Mouse (Mus musculus) central nervous system, embryonic 14 days (tissue): Measurements from ENCODE around the gene Nutf2. TPM values are rescaled to one million over a fixed set of nuclear protein-coding genes. Genes with fewer than 3 reads are reported as not detected.

ENCODE experiments used
- polyA plus RNA-seq: library from polyadenylated mRNA; depleted of rRNA; stranded (reverse); fragments of >200 nt; gene quantifications from 2 replicates; pipeline ENCODE4 v1.2.3, GENCODE M21; 2012; rRNA removed

Gene Nutf2
- 236 and 293 TPM in 2 replicates for polyA plus RNA-seq

GRCm38 (mm10) chr8:105860143-105860981 is at the start of gene Nutf2:
TSS of gene Nutf2 (plus strand) at chr8:105860580.

GRCm38 (mm10) chr8:105826861-105827848 is 33.2 kb upstream of the Nutf2 start, which contains the start of the genes Ranbp10 and Tsnaxip1:
TSS of gene Ranbp10 (minus strand) at chr8:105827350.
TSS of gene Tsnaxip1 (plus strand) at chr8:105827731.

DNA sequence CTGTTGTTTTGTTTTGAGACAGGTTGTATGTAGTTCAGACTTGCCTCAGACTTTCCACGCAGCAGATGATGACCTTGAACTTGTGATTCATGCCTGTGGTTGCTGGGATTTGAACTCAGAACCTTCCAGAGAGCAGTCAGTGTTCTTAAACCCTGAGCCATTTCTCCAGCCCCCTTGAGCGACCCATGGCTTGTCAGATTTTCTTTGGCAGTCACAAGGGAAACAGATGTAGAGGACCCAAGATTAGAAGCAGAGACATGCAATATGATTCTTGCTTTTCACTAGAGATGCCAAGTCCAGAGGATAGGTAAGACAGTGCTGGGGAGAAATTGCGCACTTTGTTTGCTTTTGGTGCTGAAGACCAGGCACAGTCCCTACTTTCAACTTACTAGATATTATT is 7.2 kb upstream of the Nutf2 start, which contains the start of gene Cenpt:
Gene Cenpt, minus strand, starts transcription at position 101 of the 400 bp plus-strand sequence.

DNA sequence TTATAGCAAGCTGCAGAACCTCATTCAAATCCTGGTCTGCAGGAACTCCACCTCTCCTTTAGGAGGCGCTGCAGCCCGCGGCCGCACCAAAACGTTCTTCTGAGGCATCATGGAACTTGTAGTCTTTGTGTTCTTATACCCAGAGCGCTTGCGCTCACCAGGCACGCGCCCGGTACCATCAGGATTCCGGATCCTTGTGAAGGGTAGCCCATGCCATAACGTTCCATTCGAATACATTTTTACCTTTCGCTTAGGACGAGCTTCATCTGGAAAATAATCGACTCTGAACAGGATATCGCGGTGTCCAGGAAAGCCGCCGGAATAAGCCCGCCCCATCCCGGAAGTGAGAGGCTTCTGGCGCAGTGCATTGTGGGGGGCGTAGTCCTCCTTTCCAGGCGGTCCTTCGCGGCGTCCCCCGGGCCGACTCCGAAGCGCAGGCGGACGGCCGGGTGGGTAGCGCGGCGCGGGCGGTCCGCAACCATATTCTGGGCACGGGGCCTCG is 5.6 kb upstream of the Nutf2 start, which contains the start of gene Thap11:
Gene Thap11, plus strand, starts transcription at position 418 of the 502 bp plus-strand sequence.

DNA sequence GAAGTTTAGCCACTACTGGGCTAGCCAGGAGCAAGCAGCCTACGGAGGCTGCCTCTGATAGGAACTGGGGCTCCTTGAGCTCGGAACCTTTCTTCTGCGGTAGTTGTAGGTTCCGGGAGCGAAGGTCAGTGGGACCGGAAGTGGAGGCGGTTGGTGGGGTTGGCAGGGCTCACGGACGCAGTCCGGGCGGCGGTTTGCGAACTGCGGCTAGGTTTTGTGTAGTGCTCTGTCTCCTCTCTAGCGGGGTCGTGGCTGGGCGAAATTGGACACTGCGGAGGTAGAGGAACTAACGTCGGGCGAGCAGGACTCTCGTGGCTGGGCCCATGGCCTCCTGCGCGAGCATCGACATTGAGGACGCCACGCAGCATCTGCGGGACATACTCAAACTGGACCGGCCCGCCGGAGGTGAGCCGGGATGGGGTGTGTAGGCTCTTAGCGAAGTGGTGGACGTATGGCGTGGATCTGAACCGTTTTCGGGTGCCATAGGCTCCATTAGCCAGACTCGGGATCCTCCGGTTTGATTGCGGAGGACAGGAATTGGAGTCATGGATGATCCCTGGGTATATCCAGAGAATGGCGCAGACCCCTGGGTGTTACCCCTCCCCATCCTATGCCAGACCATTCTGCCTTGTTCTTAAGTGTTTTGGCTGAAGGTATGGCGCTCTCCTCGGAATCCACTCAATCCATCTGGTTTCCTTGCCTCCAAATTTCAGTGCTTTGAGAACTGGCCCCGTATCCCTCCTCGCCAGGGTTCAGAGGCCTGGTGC is 20.6 kb downstream of the Nutf2 start, which contains the start of gene Edc4:
Gene Edc4, plus strand, starts transcription at position 128 of the 767 bp plus-strand sequence.

GRCm38 (mm10) chr8:105893339-105893738 is 33.0 kb downstream of the Nutf2 start, which contains the start of gene Nrn1l:
TSS of gene Nrn1l (plus strand) at chr8:105893567.

GRCm38 (mm10) chr8:105900180-105900940 is 40.0 kb downstream of the Nutf2 start, which contains the start of gene Pskh1:
TSS of gene Pskh1 (plus strand) at chr8:105900441.

Other genes starting within 250 kb of the Nutf2 start
- gene Ctcf, start 224.0 kb upstream of the Nutf2 start, polyA plus RNA-seq: 52.0 and 56.2 TPM in 2 replicates
- 0.29 and 0.39 TPM in 2 replicates for gene Agrp, start 223.2 kb upstream of the Nutf2 start, polyA plus RNA-seq
- 14.9 and 17.0 TPM in 2 replicates for gene Carmil2, start 174.3 kb upstream of the Nutf2 start, polyA plus RNA-seq
- gene Acd, start 159.5 kb upstream of the Nutf2 start, polyA plus RNA-seq: 63.0 and 63.9 TPM in 2 replicates
- gene Pard6a, start 159.4 kb upstream of the Nutf2 start, polyA plus RNA-seq: 39.2 and 42.0 TPM in 2 replicates
- 0.07 and 0.14 TPM in 2 replicates for gene 4933405L10Rik, start 152.9 kb upstream of the Nutf2 start, polyA plus RNA-seq
- 30.9 and 31.2 TPM in 2 replicates for gene Enkd1, start 152.4 kb upstream of the Nutf2 start, polyA plus RNA-seq
- gene Gfod2, start 101.9 kb upstream of the Nutf2 start, polyA plus RNA-seq: 51.1 and 52.5 TPM in 2 replicates
- 33.4 and 35.4 TPM in 2 replicates for gene Ranbp10, start 33.2 kb upstream of the Nutf2 start, polyA plus RNA-seq
- gene Tsnaxip1, start 32.8 kb upstream of the Nutf2 start, polyA plus RNA-seq: 0.51 and 0.74 TPM in 2 replicates
- gene Cenpt, start 7.3 kb upstream of the Nutf2 start, polyA plus RNA-seq: 101 and 102 TPM in 2 replicates
- 59.7 and 67.0 TPM in 2 replicates for gene Thap11, start 5.4 kb upstream of the Nutf2 start, polyA plus RNA-seq
- 76.2 and 83.8 TPM in 2 replicates for gene Edc4, start 20.3 kb downstream of the Nutf2 start, polyA plus RNA-seq
- 1.2 and 1.3 TPM in 2 replicates for gene Nrn1l, start 33.0 kb downstream of the Nutf2 start, polyA plus RNA-seq
- gene Pskh1, start 39.9 kb downstream of the Nutf2 start, polyA plus RNA-seq: 19.6 and 25.0 TPM in 2 replicates
- 6.8 and 7.4 TPM in 2 replicates for gene Ctrl, start 73.3 kb downstream of the Nutf2 start, polyA plus RNA-seq
- gene Psmb10, start 77.9 kb downstream of the Nutf2 start, polyA plus RNA-seq: 47.3 and 56.2 TPM in 2 replicates
- gene Lcat, start 82.8 kb downstream of the Nutf2 start, polyA plus RNA-seq: 2.5 and 4.5 TPM in 2 replicates
- 15.2 and 30.7 TPM in 2 replicates for gene Slc12a4, start 105.5 kb downstream of the Nutf2 start, polyA plus RNA-seq
- not detected in 2 replicates for gene Dpep3, start 118.8 kb downstream of the Nutf2 start, polyA plus RNA-seq
- gene Dus2, start 130.8 kb downstream of the Nutf2 start, polyA plus RNA-seq: 21.1 and 25.0 TPM in 2 replicates
- gene Dpep2nb, start 145.4 kb downstream of the Nutf2 start, polyA plus RNA-seq: not detected in 2 replicates
- 13.3 and 13.7 TPM in 2 replicates for gene Ddx28, start 151.3 kb downstream of the Nutf2 start, polyA plus RNA-seq
- gene Nfatc3, start 198.3 kb downstream of the Nutf2 start, polyA plus RNA-seq: 11.4 and 13.4 TPM in 2 replicates